Mouse (Mus musculus): ENCODE data around the gene Taf3.
A peak's percentile ranks its signal among the peaks of the same experiment; 100 is the strongest.

GRCm38 (mm10) chr2:9903854-9904560 lies 144.4 kb downstream of the Taf3 start:
- TF ChIP-seq SIN3A (IDR thresholded peaks at IDR 0.05; ENCODE audit: low read length) (no peak), GABPA (IDR thresholded peaks at IDR 0.05; ENCODE audit: low read depth, low read length) (no peak), POLR2A (IDR thresholded peaks at IDR 0.05; ENCODE audit: control insufficient read depth in 1 of 2, insufficient read depth in 1 of 2, low read depth in 1 of 2, low read length in 2 of 2, poor library complexity in 1 of 2) (no peak), CTCF (IDR thresholded peaks at IDR 0.05 in 2 of 3, conservative IDR thresholded peaks at IDR 0.05 in 1 of 3; ENCODE audit: control insufficient read depth in 1 of 3, insufficient read depth in 1 of 3, low read depth in 2 of 3, low read length in 3 of 3, poor library complexity in 1 of 3, severe bottlenecking in 1 of 3) (no peak; a peak in 1 of 6 replicates), ZNF384 (IDR thresholded peaks at IDR 0.05; ENCODE audit: low read depth, low read length) (no peak), USF1 (IDR thresholded peaks at IDR 0.05; ENCODE audit: low read depth, low read length) (no peak), POLR2AphosphoS2 (IDR thresholded peaks at IDR 0.05; ENCODE audit: low read length) (no peak), MAZ (IDR thresholded peaks at IDR 0.05; ENCODE audit: low read depth, low read length) (no peak), EP300 (IDR thresholded peaks at IDR 0.05; ENCODE audit: low read depth in 1 of 2, low read length in 2 of 2) (peak; percentile 8 to 38; a peak in 2 of 4 replicates), KAT2A (conservative IDR thresholded peaks at IDR 0.05; ENCODE audit: low read depth, low read length) (no peak), GATA1 (IDR thresholded peaks at IDR 0.05; ENCODE audit: low read depth, low read length) (no peak), RCOR1 (IDR thresholded peaks at IDR 0.05; ENCODE audit: low read depth, low read length) (no peak), MAX (IDR thresholded peaks at IDR 0.05; ENCODE audit: low read length) (0 out of 2 replicates have a peak, but pooled peaks have one; percentile 38)

Measured in MEL (cell line).